In the genomic region with DNA sequence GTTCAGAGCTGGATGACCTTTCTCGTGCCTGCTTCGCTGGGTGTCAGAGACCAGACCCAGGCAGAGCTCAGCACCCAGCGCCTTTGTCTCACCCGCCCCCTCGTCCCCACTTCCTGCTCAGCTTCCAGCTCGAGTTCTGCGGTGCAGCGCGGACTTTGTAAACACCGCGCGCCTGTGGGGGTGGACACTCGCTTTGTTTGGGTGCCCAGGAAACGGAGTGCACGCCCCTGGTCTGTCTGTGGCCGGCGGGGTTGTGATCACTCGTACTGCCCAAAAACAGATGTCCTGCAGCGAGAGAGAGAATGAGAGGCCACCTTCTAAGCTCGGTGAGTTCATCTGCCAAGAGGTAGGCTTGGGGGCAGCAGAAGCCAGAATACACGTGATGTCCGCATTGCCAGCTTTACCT, we compare ENCODE assay signal across 8 mouse cellular contexts. TPM values are rescaled to one million over a fixed set of nuclear protein-coding genes. Genes with fewer than 3 reads are reported as not detected.
DNase-seq lines count a peak whose midpoint lies in the region; ATAC-seq and TF ChIP-seq lines count a peak whose summit lies in the region.

A gene (plus strand): TSS at position 111 of the 406 bp plus-strand sequence.

- H3K9ac ChIP-seq in embryonic facial prominence, embryonic 15.5 days = peak within 1 kb of the TSS; percentile 31
- peak within 1 kb of the TSS; percentile 56 for H3K9ac ChIP-seq in heart, adult 2 months (ENCODE audit: low read depth, low read length)
- peak within 1 kb of the TSS; percentile 62 for H3K9ac ChIP-seq in limb, embryonic 11.5 days (ENCODE audit: low read length)
- peak within 1 kb of the TSS; percentile 69 for H3K9ac ChIP-seq in midbrain, embryonic 11.5 days (ENCODE audit: low read length)

- H3K4me2 ChIP-seq in embryonic facial prominence, embryonic 15.5 days (replicated peaks) = peak within 1 kb of the TSS; percentile 72
- peak within 1 kb of the TSS; percentile 62 for H3K4me2 ChIP-seq in limb, embryonic 11.5 days (ENCODE audit: low read depth, severe bottlenecking)
- peak within 1 kb of the TSS; percentile 69 for H3K4me2 ChIP-seq in midbrain, embryonic 11.5 days

- peak; percentile 87 to 91 for DNase-seq in heart, adult 2 months
- DNase-seq in kidney, adult 18-20 months = peak; percentile 81
- DNase-seq in limb, embryonic 11.5 days (ENCODE audit: low spot score) = peak; percentile 63
- peak; percentile 90 for DNase-seq in midbrain, embryonic 11.5 days (ENCODE audit: low spot score, missing footprints)
- DNase-seq in cerebellum, adult 8-10 months = no peak

- no peaks in the 10 kb centered on the region for H3K79me2 ChIP-seq in heart, adult 2 months (replicated peaks; ENCODE audit: control insufficient read depth, insufficient read depth, low read length)

- no peaks in the 10 kb centered on the region for H3K9me3 ChIP-seq in embryonic facial prominence, embryonic 15.5 days (replicated peaks)
- no peaks in the 10 kb centered on the region for H3K9me3 ChIP-seq in limb, embryonic 11.5 days (ENCODE audit: control insufficient read depth, low read length)
- no peaks in the 10 kb centered on the region for H3K9me3 ChIP-seq in midbrain, embryonic 11.5 days (ENCODE audit: control insufficient read depth, low read length)

- H3K4me1 ChIP-seq in embryonic facial prominence, embryonic 15.5 days = peaks cover 44% of the 10 kb centered on the region
- peaks cover 24% of the 10 kb centered on the region for H3K4me1 ChIP-seq in heart, adult 2 months (ENCODE audit: control insufficient read depth, insufficient read depth, low read length)
- H3K4me1 ChIP-seq in limb, embryonic 11.5 days (ENCODE audit: control insufficient read depth, insufficient read depth, low read length) = peaks cover 7% of the 10 kb centered on the region; the same call in 1 of the 2 replicates
- H3K4me1 ChIP-seq in midbrain, embryonic 11.5 days (ENCODE audit: control insufficient read depth, insufficient read depth, low read length) = peaks cover 17% of the 10 kb centered on the region
- H3K4me1 ChIP-seq in small intestine, adult 2 months (ENCODE audit: control insufficient read depth, insufficient read depth, insufficient read length, low read length) = peaks cover 29% of the 10 kb centered on the region

- H3K4me3 ChIP-seq in embryonic facial prominence, embryonic 15.5 days (replicated peaks) = peak within 1 kb of the TSS; percentile 40
- peak within 1 kb of the TSS; percentile 52 for H3K4me3 ChIP-seq in heart, adult 2 months
- H3K4me3 ChIP-seq in limb, embryonic 11.5 days (ENCODE audit: low read depth, low read length) = peak within 1 kb of the TSS; percentile 32
- peak within 1 kb of the TSS; percentile 32 for H3K4me3 ChIP-seq in midbrain, embryonic 11.5 days (ENCODE audit: low read depth, low read length)
- peak within 1 kb of the TSS; percentile 64 for H3K4me3 ChIP-seq in small intestine, adult 2 months (ENCODE audit: low read depth, low read length)

- H3K36me3 ChIP-seq in embryonic facial prominence, embryonic 15.5 days = peaks cover 8% of the 10 kb centered on the region
- peaks cover 2% of the 10 kb centered on the region; the same call in 1 of the 2 replicates for H3K36me3 ChIP-seq in heart, adult 2 months (ENCODE audit: control insufficient read depth, insufficient read depth, low read length)
- H3K36me3 ChIP-seq in limb, embryonic 11.5 days (ENCODE audit: control insufficient read depth, insufficient read depth, low read length) = no peaks in the 10 kb centered on the region
- no peaks in the 10 kb centered on the region for H3K36me3 ChIP-seq in midbrain, embryonic 11.5 days (ENCODE audit: control insufficient read depth, insufficient read depth, low read length)
- peaks cover 4% of the 10 kb centered on the region; the same call in 1 of the 2 replicates for H3K36me3 ChIP-seq in small intestine, adult 2 months (ENCODE audit: control insufficient read depth, insufficient read depth, low read length)

- intact Hi-C loops in heart, adult 2 months (cut with DNase I) = no loop called here

- peak; percentile 44 for ATAC-seq in activated CD4-positive, CD25-positive, alpha-beta regulatory T cell, adult 4 months
- ATAC-seq in embryonic facial prominence, embryonic 15.5 days (ENCODE audit: insufficient number of reproducible peaks, low FRiP score, low TSS enrichment, low read depth) = 0 out of 2 replicates have a peak, but pooled peaks have one; percentile 5
- no peak for ATAC-seq in limb, embryonic 11.5 days (ENCODE audit: insufficient number of reproducible peaks, low FRiP score, low TSS enrichment, low read depth)
- ATAC-seq in midbrain, embryonic 11.5 days (ENCODE audit: low FRiP score) = no peak; the same call in 1 of the 2 replicates

- no peaks in the 10 kb centered on the region for H3K27me3 ChIP-seq in embryonic facial prominence, embryonic 15.5 days
- no peaks in the 10 kb centered on the region for H3K27me3 ChIP-seq in heart, adult 2 months (ENCODE audit: control insufficient read depth, insufficient read depth, low read length)
- H3K27me3 ChIP-seq in limb, embryonic 11.5 days (ENCODE audit: control insufficient read depth, insufficient read depth, low read length) = no peaks in the 10 kb centered on the region
- H3K27me3 ChIP-seq in midbrain, embryonic 11.5 days (ENCODE audit: control insufficient read depth, insufficient read depth, low read length) = no peaks in the 10 kb centered on the region
- H3K27me3 ChIP-seq in small intestine, adult 2 months (ENCODE audit: control insufficient read depth, insufficient read depth, low read length) = no peaks in the 10 kb centered on the region

- H3K27ac ChIP-seq in embryonic facial prominence, embryonic 15.5 days (replicated peaks) = peak within 1 kb of the TSS; percentile 44; the same call in 1 of the 2 replicates
- H3K27ac ChIP-seq in heart, adult 2 months = peak within 1 kb of the TSS; percentile 91
- no peak within 1 kb of the TSS for H3K27ac ChIP-seq in limb, embryonic 11.5 days (replicated peaks; ENCODE audit: low read depth, low read length)
- peak within 1 kb of the TSS; percentile 44; the same call in 1 of the 2 replicates for H3K27ac ChIP-seq in midbrain, embryonic 11.5 days (ENCODE audit: low read depth, low read length)
- peak within 1 kb of the TSS; percentile 72 for H3K27ac ChIP-seq in small intestine, adult 2 months (ENCODE audit: insufficient read depth, low read depth, low read length)

- TF ChIP-seq EP300 in heart, adult 2 months (IDR thresholded peaks at IDR 0.05; ENCODE audit: insufficient read depth, low read depth, low read length) = peak; percentile 79

- no peak for TF ChIP-seq CTCF in heart, adult 2 months (IDR thresholded peaks at IDR 0.05)
- TF ChIP-seq CTCF in small intestine, adult 2 months (IDR thresholded peaks at IDR 0.05; ENCODE audit: extremely low read depth, insufficient read length, insufficient replicate concordance, low read depth, low read length) = no peak

- peak; percentile 80 for TF ChIP-seq POLR2A in heart, adult 2 months (IDR thresholded peaks at IDR 0.05; ENCODE audit: insufficient read depth, low read depth, low read length)
- peak; percentile 41 for TF ChIP-seq POLR2A in small intestine, adult 2 months (IDR thresholded peaks at IDR 0.05; ENCODE audit: low read depth, low read length)

- 3% methylated on average over 22 of the region's 22 CpGs for WGBS in embryonic facial prominence, embryonic 15.5 days
- 1% methylated on average over 22 of the region's 22 CpGs for WGBS in heart, adult 2 months
- 2% methylated on average over 22 of the region's 22 CpGs for WGBS in limb, embryonic 11.5 days
- 1% methylated on average over 22 of the region's 22 CpGs for WGBS in midbrain, embryonic 11.5 days
- WGBS in small intestine, adult 2 months = under 1% methylated on average over 22 of the region's 22 CpGs

RNA-seq across cellular contexts. Expression of the gene that starts here (rescaled TPM):
- 100 to 1,000 TPM; 133 to 141 TPM for polyA plus RNA-seq in activated CD4-positive, CD25-positive, alpha-beta regulatory T cell, adult 4 months (2017; shearing (Covaris generic))
- 552 and 575 TPM in 2 replicates for polyA plus RNA-seq in embryonic facial prominence, embryonic 15.5 days (2015; fragmentation: Nextera tagmentation; extraction: Ambion mirVana)
- total RNA-seq in heart, adult 2 months (2021) = 10 to 100 TPM; 75.9 to 83.7 TPM
- 75.1 and 77.5 TPM in 2 replicates for polyA plus RNA-seq in heart, adult 2 months (2012; rRNA removed)
- 345 and 350 TPM in 2 replicates for polyA plus RNA-seq in limb, embryonic 11.5 days (2014; fragmentation: Nextera tagmentation; extraction: Ambion mirVana)
- 175 and 194 TPM in 2 replicates for polyA plus RNA-seq in midbrain, embryonic 11.5 days (2014; fragmentation: Nextera tagmentation; extraction: Ambion mirVana)
- polyA plus RNA-seq in small intestine, adult 2 months (2012; rRNA removed) = 49.9 and 54.9 TPM in 2 replicates

Comparison
In these comparisons a context has a peak if more than half of its experiments do, and no peak if none do; other contexts are left out.
1. ATAC-seq: peak in activated CD4-positive, CD25-positive, alpha-beta regulatory T cell, adult 4 months (single experiment) and embryonic facial prominence, embryonic 15.5 days (single experiment); none in limb, embryonic 11.5 days (single experiment) and midbrain, embryonic 11.5 days (single experiment).
2. Peak in every context shown above with its lines, with median percentiles within 50 percentile points of each other: H3K4me2 ChIP-seq, H3K4me3 ChIP-seq and H3K9ac ChIP-seq.